ENCODE assay signal across 9 mouse cellular contexts in genomic region chr6:50601620-50602019, GRCm38 (mm10). TPM values are rescaled to one million over a fixed set of nuclear protein-coding genes. Genes with fewer than 3 reads are reported as not detected.
DNase-seq lines count a peak whose midpoint lies in the region; ATAC-seq and TF ChIP-seq lines count a peak whose summit lies in the region.
"Had no signal": no experiment of that assay in that cellular context is flagged by ENCODE, and none has a peak within 500 bp of the region (broad histone marks: within the 10 kb centered on the region; RNA-seq: fewer than 3 reads in every experiment).

No protein-coding gene starts in this region.

- no peaks in the 10 kb centered on the region for H3K27me3 ChIP-seq in kidney, embryonic 16.5 days (ENCODE audit: insufficient read depth, low read length)
- no peaks in the 10 kb centered on the region for H3K27me3 ChIP-seq in lung, postnatal 0 days (replicated peaks; ENCODE audit: insufficient read depth, low read length)

- peak; percentile 89 for TF ChIP-seq CTCF in lung, postnatal 0 days (IDR thresholded peaks at IDR 0.05)

- no peak overlapping the region for H3K4me3 ChIP-seq in kidney, embryonic 16.5 days (ENCODE audit: low read length)
- no peak overlapping the region for H3K4me3 ChIP-seq in ES-E14 (ENCODE audit: insufficient read depth in 1 of 2, low read depth in 1 of 2, low read length in 2 of 2, poor library complexity in 1 of 2, severe bottlenecking in 1 of 2)
- H3K4me3 ChIP-seq in lung, postnatal 0 days (ENCODE audit: low read depth, low read length) = no peak overlapping the region

- no peak for TF ChIP-seq EP300 in lung, postnatal 0 days (IDR thresholded peaks at IDR 0.05)

- H3K9me3 ChIP-seq in kidney, embryonic 16.5 days (ENCODE audit: low read length) = no peaks in the 10 kb centered on the region
- H3K9me3 ChIP-seq in ES-E14 (ENCODE audit: control insufficient read depth, insufficient read depth, low read depth, low read length) = no peaks in the 10 kb centered on the region
- no peaks in the 10 kb centered on the region for H3K9me3 ChIP-seq in lung, postnatal 0 days (ENCODE audit: low read length)

- no peak overlapping the region for H3K27ac ChIP-seq in kidney, embryonic 16.5 days (ENCODE audit: low read length)
- H3K27ac ChIP-seq in ES-E14 (ENCODE audit: insufficient read depth, low read depth, low read length, poor library complexity, severe bottlenecking) = no peak overlapping the region
- H3K27ac ChIP-seq in lung, postnatal 0 days (ENCODE audit: low read length) = no peak overlapping the region

- DNase-seq in kidney, adult 18-20 months = peak; percentile 29
- peak; percentile 92 for DNase-seq in ES-E14 (ENCODE audit: low read depth, low spot score)
- peak; percentile 76 for DNase-seq in c-Kit-positive CD71-negative TER-119-negative erythroid progenitor cells, embryonic 14.5 days (ENCODE audit: low read depth)
- peak; percentile 66 for DNase-seq in lung, postnatal 0 days (ENCODE audit: low spot score)
- peak; percentile 15 to 54 for DNase-seq in spleen, postnatal 14 days (ENCODE audit: low spot score in 2 of 2)
- DNase-seq in layer of hippocampus, postnatal 36 days = no peak
- DNase-seq in layer of hippocampus, adult 9-11 months = no peak

- whole genome bisulfite sequencing in kidney, embryonic 16.5 days = 33% methylated on average over 4 of the region's 4 CpGs
- 34% methylated on average over 4 of the region's 4 CpGs for WGBS in lung, postnatal 0 days

- no peak for ATAC-seq in kidney, embryonic 16.5 days (ENCODE audit: low FRiP score, low TSS enrichment)
- no peak for ATAC-seq in lung, postnatal 0 days

- H3K4me2 ChIP-seq in kidney, embryonic 16.5 days (replicated peaks; ENCODE audit: low read depth, low read length) = no peak overlapping the region
- H3K4me2 ChIP-seq in lung, postnatal 0 days (replicated peaks; ENCODE audit: low read depth, low read length) = no peak overlapping the region

- in situ Hi-C loops in ES-E14 (cut with MboI; ENCODE audit: low sequenced_read_pairs in 2 of 2, unreplicated experiment in 2 of 2) = no loop called here

- H3K4me1 ChIP-seq in kidney, embryonic 16.5 days (ENCODE audit: insufficient read depth, low read length) = peaks cover 13% of the 10 kb centered on the region
- peaks cover 0 to 4% of the 10 kb centered on the region in 2 experiments; a peak in 1 of 4 replicates for H3K4me1 ChIP-seq in ES-E14 (ENCODE audit: control insufficient read depth in 2 of 2, insufficient read depth in 2 of 2, low read length in 2 of 2, poor library complexity in 1 of 2)
- H3K4me1 ChIP-seq in lung, postnatal 0 days (ENCODE audit: insufficient read depth, low read depth, low read length) = no peaks in the 10 kb centered on the region

- no peaks in the 10 kb centered on the region for H3K36me3 ChIP-seq in kidney, embryonic 16.5 days (ENCODE audit: insufficient read depth, low read length)
- H3K36me3 ChIP-seq in ES-E14 (ENCODE audit: control insufficient read depth, insufficient read depth, low read length, poor library complexity, severe bottlenecking) = no peaks in the 10 kb centered on the region
- H3K36me3 ChIP-seq in lung, postnatal 0 days (ENCODE audit: insufficient read depth, low read length) = no peaks in the 10 kb centered on the region

- H3K9ac ChIP-seq in kidney, embryonic 16.5 days (replicated peaks; ENCODE audit: low read length) = no peak overlapping the region
- H3K9ac ChIP-seq in ES-E14 (ENCODE audit: insufficient read depth, low read depth, low read length, poor library complexity, severe bottlenecking) = no peak overlapping the region
- no peak overlapping the region for H3K9ac ChIP-seq in lung, postnatal 0 days (replicated peaks; ENCODE audit: low read depth)

TF ChIP-seq in ES-E14, 5 proteins besides CTCF, POLR2A, EP300 and RAD21:
- TF ChIP-seq MAFK (IDR thresholded peaks at IDR 0.05; ENCODE audit: insufficient read depth, low read depth, low read length) (no peak), HCFC1 (IDR thresholded peaks at IDR 0.05; ENCODE audit: borderline replicate concordance, insufficient read depth, low read length) (no peak), ZC3H11A (IDR thresholded peaks at IDR 0.05; ENCODE audit: borderline replicate concordance, low read depth, low read length) (peak; percentile 42; the same call in 1 of the 2 replicates)
TF ChIP-seq in ES-E14: peak in this region for 1.

RNA-seq across cellular contexts. Expression of gene 4921507P07Rik, which starts 5.2 kb away (rescaled TPM):
- 1.0 and 1.7 TPM in 2 replicates for polyA plus RNA-seq in kidney, embryonic 16.5 days (2015; fragmentation: Nextera tagmentation; extraction: Ambion mirVana)
- 0.40 and 0.79 TPM in 2 replicates for total RNA-seq in ES-E14 (2012; rRNA removed)
- polyA plus RNA-seq in lung, postnatal 0 days (2015; fragmentation: Nextera tagmentation; extraction: Ambion mirVana) = 0.38 and 0.63 TPM in 2 replicates
- under 1 TPM; 0.15 to 0.27 TPM for total RNA-seq in layer of hippocampus, postnatal 36 days (2021)

RNA-seq across cellular contexts. Expression of gene Cycs, which starts 35.3 kb away (rescaled TPM):
- polyA plus RNA-seq in kidney, embryonic 16.5 days (2015; fragmentation: Nextera tagmentation; extraction: Ambion mirVana) = 74.4 and 79.4 TPM in 2 replicates
- total RNA-seq in ES-E14 (2012; rRNA removed) = 34.7 and 52.1 TPM in 2 replicates
- 37.1 and 39.3 TPM in 2 replicates for polyA plus RNA-seq in lung, postnatal 0 days (2015; fragmentation: Nextera tagmentation; extraction: Ambion mirVana)
- total RNA-seq in layer of hippocampus, postnatal 36 days (2021) = 10 to 100 TPM; 45.4 to 46.7 TPM

RNA-seq across cellular contexts. Expression of gene Npvf, which starts 52.6 kb away (rescaled TPM):
- polyA plus RNA-seq in kidney, embryonic 16.5 days (2015; fragmentation: Nextera tagmentation; extraction: Ambion mirVana) = 0.37 and 0.54 TPM in 2 replicates
- total RNA-seq in ES-E14 (2012; rRNA removed) = not detected in 2 replicates
- not detected in 2 replicates for polyA plus RNA-seq in lung, postnatal 0 days (2015; fragmentation: Nextera tagmentation; extraction: Ambion mirVana)
- not detected for total RNA-seq in layer of hippocampus, postnatal 36 days (2021)
- total RNA-seq: heart, postnatal 14 days had no signal

Comparison
In these comparisons a context has a peak if more than half of its experiments do, and no peak if none do; other contexts are left out.
1. DNase-seq: peak in kidney, adult 18-20 months (single experiment), ES-E14 (single experiment), c-Kit-positive CD71-negative TER-119-negative erythroid progenitor cells, embryonic 14.5 days (single experiment), lung, postnatal 0 days (single experiment) and spleen, postnatal 14 days (2 of 2); none in layer of hippocampus, postnatal 36 days (0 of 2) and layer of hippocampus, adult 9-11 months (single experiment).